Mouse (Mus musculus) stomach, embryonic 14.5 days (tissue): ENCODE results near the gene Pcyt1b. TPM values are rescaled to one million over a fixed set of nuclear protein-coding genes. Genes with fewer than 3 reads are reported as not detected.

ENCODE experiments used
- ATAC-seq: fragments of 200-750 bp; cut with Nextera tagmentation; 2 replicates; pipeline ENCODE4 v1.8.0; 2017; ENCODE audit warnings: low read depth, moderate TSS enrichment; ENCODE audit not compliant: insufficient number of reproducible peaks, insufficient read depth, low FRiP score
- H3K27ac ChIP-seq: fragments of 300-500 bp; sonication (generic); 2 replicates; pipeline ENCODE4 v1.5.1; 2014; ENCODE audit warnings: mild to moderate bottlenecking, low read length, moderate library complexity, mixed read lengths
- H3K27me3 ChIP-seq: fragments of 300-500 bp; sonication (generic); 2 replicates; pipeline ENCODE4 v1.6.1; 2014; ENCODE audit warnings: low read length, control low read depth, mixed read lengths; ENCODE audit not compliant: control insufficient read depth, insufficient read depth
- H3K36me3 ChIP-seq: fragments of 300-500 bp; sonication (generic); 2 replicates; pipeline ENCODE4 v1.6.1; 2014; ENCODE audit warnings: mild to moderate bottlenecking, control low read depth, low read length, moderate library complexity, mixed read lengths; ENCODE audit not compliant: control insufficient read depth, insufficient read depth
- H3K4me1 ChIP-seq: fragments of 300-500 bp; sonication (generic); 2 replicates; pipeline ENCODE4 v1.6.1; 2014; ENCODE audit warnings: low read length, control low read depth, mixed read lengths; ENCODE audit not compliant: control insufficient read depth, insufficient read depth
- H3K4me2 ChIP-seq: fragments of 300-500 bp; sonication (generic); replicated peaks from 2 replicates; pipeline ENCODE4 v1.6.1; 2014; ENCODE audit warnings: low read depth, low read length, control low read depth
- H3K4me3 ChIP-seq: fragments of 300-500 bp; sonication (generic); 2 replicates; pipeline ENCODE4 v1.5.1; 2014; ENCODE audit warnings: low read depth, low read length, control low read depth
- H3K9ac ChIP-seq: fragments of 300-500 bp; sonication (generic); replicated peaks from 2 replicates; pipeline ENCODE4 v1.6.1; 2014; ENCODE audit warnings: low read depth, mild to moderate bottlenecking, control low read depth, low read length, moderate library complexity, mixed read lengths
- H3K9me3 ChIP-seq: fragments of 300-500 bp; sonication (generic); 2 replicates; pipeline ENCODE4 v1.6.1; 2016; ENCODE audit warnings: low read depth, low read length, control low read depth; ENCODE audit not compliant: control insufficient read depth
- WGBS: fragments of 180-500 bp; shearing (Covaris S2); extraction: QIAGEN DNeasy Blood & Tissue Kit; methylation state at CpG from one replicate; pipeline ENCODE4 v1.1.7; 2014; 5-methylcytosine and 5-hydroxymethylcytosine counted together
- polyA plus RNA-seq: library from polyadenylated mRNA; unstranded; fragments of >200 nt; fragmentation: Nextera tagmentation; extraction: Ambion mirVana; gene quantifications from 2 replicates; pipeline ENCODE4 v1.2.1, GENCODE M21; 2014

Pcyt1b gene
- polyA plus RNA-seq, 1 experiment from 2014 or later: 2.8 TPM

- Histone ChIP-seq H3K4me3 (no peak overlapping the region), H3K27me3 (no peaks in the 10 kb centered on the region), H3K9me3 (no peaks in the 10 kb centered on the region), H3K9ac (no peak overlapping the region), H3K4me2 (no peak overlapping the region), H3K4me1 (no peaks in the 10 kb centered on the region), H3K27ac (no peak overlapping the region), H3K36me3 (no peaks in the 10 kb centered on the region)
- ATAC-seq: peak; percentile 67; the same call in 1 of the 2 replicates
- 42% methylated on average over 8 of the region's 8 CpGs for WGBS
These were observed 46.0 kb downstream of the Pcyt1b start for GRCm38 (mm10) chrX:93700528-93701225.

GRCm38 (mm10) chrX:93712566-93712965 is 57.9 kb downstream of the Pcyt1b start:
- Histone ChIP-seq H3K27ac (no peak overlapping the region), H3K4me1 (no peaks in the 10 kb centered on the region), H3K27me3 (no peaks in the 10 kb centered on the region), H3K9ac (no peak overlapping the region), H3K4me2 (no peak overlapping the region), H3K9me3 (no peaks in the 10 kb centered on the region), H3K36me3 (no peaks in the 10 kb centered on the region), H3K4me3 (no peak overlapping the region)
- WGBS: 21% methylated on average over 1 of the region's 1 CpGs
- no peak for ATAC-seq

DNA sequence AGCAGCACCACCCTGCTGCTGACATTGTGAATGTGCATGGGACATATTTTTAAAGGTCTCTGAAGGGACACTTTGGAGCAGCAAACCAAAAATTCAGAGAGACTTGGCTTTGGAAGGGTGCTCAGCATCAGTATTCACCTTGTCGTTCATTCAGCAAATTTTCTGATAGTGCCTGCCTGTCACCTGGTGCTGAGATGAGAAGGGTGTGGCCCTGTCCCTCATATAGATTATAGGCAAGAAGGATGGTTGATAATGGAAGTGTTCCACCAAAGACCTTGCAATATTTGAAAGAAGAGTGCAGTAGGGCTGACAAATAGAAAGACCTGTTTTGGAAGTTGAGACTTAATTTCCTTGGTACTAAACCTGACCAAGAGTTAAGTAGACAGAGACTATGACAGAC is 74.9 kb downstream of the Pcyt1b start:
- H3K9ac ChIP-seq: no peak overlapping the region
- H3K27me3 ChIP-seq: no peaks in the 10 kb centered on the region
- no peak overlapping the region for H3K4me3 ChIP-seq
- ATAC-seq: no peak
- H3K27ac ChIP-seq: no peak overlapping the region
- no peaks in the 10 kb centered on the region for H3K36me3 ChIP-seq
- H3K4me1 ChIP-seq: no peaks in the 10 kb centered on the region
- 93% methylated on average over 1 of the region's 1 CpGs for WGBS
- no peak overlapping the region for H3K4me2 ChIP-seq
- no peaks in the 10 kb centered on the region for H3K9me3 ChIP-seq

DNA sequence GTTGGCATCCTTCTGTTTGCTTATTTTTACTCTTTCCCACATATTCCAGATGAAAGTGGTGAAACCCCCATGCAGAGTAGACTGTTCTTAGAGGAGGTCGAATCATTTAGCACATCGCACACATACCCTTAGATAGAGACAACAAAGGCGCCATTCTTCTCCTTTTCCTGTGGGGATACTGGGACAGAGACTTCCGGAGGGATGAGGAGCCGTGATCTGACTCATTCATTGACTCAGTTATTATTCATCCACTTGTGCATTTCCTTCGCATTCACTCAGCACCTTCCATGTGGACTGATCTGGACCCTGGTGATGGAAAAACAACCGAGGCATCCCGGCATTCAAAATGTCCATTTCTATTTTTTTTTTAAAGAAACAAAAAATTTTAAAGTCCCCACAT is 76.2 kb downstream of the Pcyt1b start:
- no peaks in the 10 kb centered on the region for H3K36me3 ChIP-seq
- ATAC-seq: no peak
- no peak overlapping the region for H3K9ac ChIP-seq
- no peak overlapping the region for H3K4me2 ChIP-seq
- H3K27ac ChIP-seq: no peak overlapping the region
- WGBS: 84% methylated on average over 8 of the region's 8 CpGs
- no peak overlapping the region for H3K4me3 ChIP-seq
- no peaks in the 10 kb centered on the region for H3K9me3 ChIP-seq
- H3K4me1 ChIP-seq: no peaks in the 10 kb centered on the region
- H3K27me3 ChIP-seq: no peaks in the 10 kb centered on the region

DNA sequence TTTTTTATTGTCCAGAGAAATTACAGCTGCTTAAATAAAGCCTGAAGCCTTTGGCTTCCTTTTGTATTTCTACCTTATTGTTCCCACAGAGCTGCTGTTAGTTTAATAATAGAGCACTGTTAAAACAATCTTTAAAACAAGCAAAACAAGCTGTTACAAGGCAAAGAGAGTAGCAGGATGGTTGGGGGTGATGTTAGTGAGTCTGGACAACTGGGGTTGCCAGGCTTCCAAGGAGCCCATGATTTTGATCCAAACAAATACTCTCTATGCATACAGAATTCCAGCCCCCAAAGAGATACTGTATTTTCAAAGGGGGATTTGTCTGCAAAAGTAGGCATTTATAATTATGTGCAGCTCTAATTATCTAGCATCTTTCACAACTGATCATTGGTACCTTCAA is 77.7 kb downstream of the Pcyt1b start:
- Histone ChIP-seq H3K27ac (no peak overlapping the region), H3K4me1 (no peaks in the 10 kb centered on the region), H3K27me3 (no peaks in the 10 kb centered on the region), H3K4me2 (no peak overlapping the region), H3K36me3 (no peaks in the 10 kb centered on the region), H3K4me3 (no peak overlapping the region), H3K9ac (no peak overlapping the region), H3K9me3 (no peaks in the 10 kb centered on the region)
- no peak for ATAC-seq

- H3K4me3 ChIP-seq: no peak overlapping the region
- WGBS: 69% methylated on average over 6 of the region's 6 CpGs
- no peaks in the 10 kb centered on the region for H3K9me3 ChIP-seq
- H3K27me3 ChIP-seq: no peaks in the 10 kb centered on the region
- no peak for ATAC-seq
- no peak overlapping the region for H3K9ac ChIP-seq
- no peaks in the 10 kb centered on the region for H3K36me3 ChIP-seq
- H3K27ac ChIP-seq: no peak overlapping the region
- H3K4me1 ChIP-seq: no peaks in the 10 kb centered on the region
- no peak overlapping the region for H3K4me2 ChIP-seq
These were observed 78.5 kb downstream of the Pcyt1b start for GRCm38 (mm10) chrX:93732975-93733748.

DNA sequence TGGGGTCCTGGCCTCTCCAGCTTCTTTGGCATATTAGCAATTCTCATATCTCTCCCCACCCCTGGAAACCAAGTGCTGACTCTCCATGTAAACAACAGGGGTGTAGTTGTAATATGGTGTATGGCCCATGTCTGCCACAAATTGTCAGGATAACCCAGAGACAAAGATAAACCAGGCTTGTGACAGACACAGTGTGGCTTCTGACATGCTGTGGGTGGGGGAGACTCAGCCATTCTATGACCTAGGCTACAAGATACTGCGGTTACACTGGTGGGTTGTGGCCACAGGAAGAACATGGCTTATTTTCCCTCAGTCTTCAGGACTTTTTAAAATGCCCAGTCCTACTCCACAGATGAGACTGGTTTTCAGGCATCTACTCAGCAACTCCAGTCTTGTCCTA is 94.5 kb downstream of the Pcyt1b start:
- H3K9ac ChIP-seq: no peak overlapping the region
- no peaks in the 10 kb centered on the region for H3K36me3 ChIP-seq
- WGBS: 100% methylated on average over 1 of the region's 1 CpGs
- H3K4me3 ChIP-seq: no peak overlapping the region
- H3K4me1 ChIP-seq: no peaks in the 10 kb centered on the region
- H3K27me3 ChIP-seq: no peaks in the 10 kb centered on the region
- no peak overlapping the region for H3K4me2 ChIP-seq
- no peak overlapping the region for H3K27ac ChIP-seq
- no peak for ATAC-seq
- H3K9me3 ChIP-seq: no peaks in the 10 kb centered on the region

- no peaks in the 10 kb centered on the region for H3K36me3 ChIP-seq
- ATAC-seq: no peak
These were observed 95.9 kb downstream of the Pcyt1b start for GRCm38 (mm10) chrX:93750566-93750965.

More at GRCm38 (mm10) chrX:93750566-93750965, 95.9 kb downstream of the Pcyt1b start:
- no peaks in the 10 kb centered on the region for H3K9me3 ChIP-seq
- H3K27ac ChIP-seq: no peak overlapping the region
- H3K4me1 ChIP-seq: no peaks in the 10 kb centered on the region
- no peaks in the 10 kb centered on the region for H3K27me3 ChIP-seq
- H3K9ac ChIP-seq: no peak overlapping the region
- 86% methylated on average over 6 of the region's 6 CpGs for WGBS
- no peak overlapping the region for H3K4me3 ChIP-seq
- no peak overlapping the region for H3K4me2 ChIP-seq
